Mouse (Mus musculus) liver, embryonic 14.5 days (tissue): ENCODE data around the gene Dusp15.

Source experiments
- CTCF ChIP-seq: IDR thresholded peaks from 2 replicates; pipeline ENCODE4 v1.5.1; 2016; ENCODE audit warnings: antibody characterized with exemption, low read depth, control low read depth
- EP300 ChIP-seq: IDR thresholded peaks from 2 replicates; pipeline ENCODE4 v1.6.1; 2016; ENCODE audit warnings: antibody characterized with exemption, low read depth

GRCm38 (mm10) chr2:152911031-152911430 is 40.5 kb downstream of the Dusp15 start, which contains the start of gene Mylk2:
- TF ChIP-seq CTCF (no peak), EP300 (no peak)
